Mouse (Mus musculus) mature B cell (primary cell): ENCODE results near the gene C130026I21Rik.
"Not testable (repeated sequence)": the region's sequence is repeated elsewhere in the genome, so short reads cannot be mapped to it uniquely, and the experiment has no call there.

Experiments
- in situ Hi-C: fragments of 300-500 bp; cut with MboI; formaldehyde crosslinking; loops from 2 replicates; pipeline ENCODE4 v1.14.3; 2019

C130026I21Rik gene

GRCm38 (mm10) chr1:85121841-85122240, 148.5 kb downstream of the C130026I21Rik start:
- in situ Hi-C loops = not testable (repeated sequence)

GRCm38 (mm10) chr1:85118341-85118740, 152.0 kb downstream of the C130026I21Rik start:
- in situ Hi-C loops = not testable (repeated sequence)

- in situ Hi-C loops = not testable (repeated sequence)
These were observed 152.8 kb downstream of the C130026I21Rik start for GRCm38 (mm10) chr1:85117537-85117936.

GRCm38 (mm10) chr1:85114666-85115402, 155.5 kb downstream of the C130026I21Rik start:
- in situ Hi-C loops = not testable (repeated sequence)

- in situ Hi-C loops = not testable (repeated sequence)
These were observed 156.3 kb downstream of the C130026I21Rik start for GRCm38 (mm10) chr1:85114078-85114477.

- in situ Hi-C loops = not testable (repeated sequence)
These were observed 157.5 kb downstream of the C130026I21Rik start for GRCm38 (mm10) chr1:85112889-85113288.

GRCm38 (mm10) chr1:85112266-85112665, 158.1 kb downstream of the C130026I21Rik start:
- in situ Hi-C loops = not testable (repeated sequence)

GRCm38 (mm10) chr1:85111572-85111971, 158.8 kb downstream of the C130026I21Rik start:
- in situ Hi-C loops = not testable (repeated sequence)

GRCm38 (mm10) chr1:85110876-85111275, 159.5 kb downstream of the C130026I21Rik start:
- in situ Hi-C loops = not testable (repeated sequence)

GRCm38 (mm10) chr1:85109753-85110152, 160.6 kb downstream of the C130026I21Rik start, which contains the start of gene A530032D15Rik:
A530032D15Rik (minus strand) TSS chr1:85109853.
- in situ Hi-C loops = not testable (repeated sequence)

GRCm38 (mm10) chr1:85106013-85106412, 164.4 kb downstream of the C130026I21Rik start:
- in situ Hi-C loops = not testable (repeated sequence)

GRCm38 (mm10) chr1:85105336-85105735, 165.0 kb downstream of the C130026I21Rik start:
- in situ Hi-C loops = not testable (repeated sequence)

GRCm38 (mm10) chr1:85101754-85102153, 168.6 kb downstream of the C130026I21Rik start:
- in situ Hi-C loops = not testable (repeated sequence)

- in situ Hi-C loops = not testable (repeated sequence)
These were observed 170.5 kb downstream of the C130026I21Rik start, which contains the start of gene Gm10553 for GRCm38 (mm10) chr1:85099864-85100263. Gm10553 (plus strand) TSS chr1:85100164.

- in situ Hi-C loops = not testable (repeated sequence)
These were observed 171.3 kb downstream of the C130026I21Rik start for GRCm38 (mm10) chr1:85099081-85099480.

GRCm38 (mm10) chr1:85093011-85093572, 177.3 kb downstream of the C130026I21Rik start:
- in situ Hi-C loops = not testable (repeated sequence)

GRCm38 (mm10) chr1:85092169-85092568, 178.2 kb downstream of the C130026I21Rik start:
- in situ Hi-C loops = not testable (repeated sequence)

- in situ Hi-C loops = not testable (repeated sequence)
These were observed 184.2 kb downstream of the C130026I21Rik start for GRCm38 (mm10) chr1:85086211-85086610.

GRCm38 (mm10) chr1:85084803-85085202, 185.6 kb downstream of the C130026I21Rik start:
- in situ Hi-C loops = not testable (repeated sequence)

- in situ Hi-C loops = not testable (repeated sequence)
These were observed 197.3 kb downstream of the C130026I21Rik start for GRCm38 (mm10) chr1:85073099-85073498.

GRCm38 (mm10) chr1:85071690-85072089, 198.7 kb downstream of the C130026I21Rik start:
- in situ Hi-C loops = not testable (repeated sequence)

- in situ Hi-C loops = not testable (repeated sequence)
These were observed 234.6 kb downstream of the C130026I21Rik start for GRCm38 (mm10) chr1:85035801-85036200.

GRCm38 (mm10) chr1:85034394-85034793, 236.0 kb downstream of the C130026I21Rik start:
- in situ Hi-C loops = not testable (repeated sequence)
